Mouse (Mus musculus): ENCODE measurements around the gene Ltb4r2.

DNA sequence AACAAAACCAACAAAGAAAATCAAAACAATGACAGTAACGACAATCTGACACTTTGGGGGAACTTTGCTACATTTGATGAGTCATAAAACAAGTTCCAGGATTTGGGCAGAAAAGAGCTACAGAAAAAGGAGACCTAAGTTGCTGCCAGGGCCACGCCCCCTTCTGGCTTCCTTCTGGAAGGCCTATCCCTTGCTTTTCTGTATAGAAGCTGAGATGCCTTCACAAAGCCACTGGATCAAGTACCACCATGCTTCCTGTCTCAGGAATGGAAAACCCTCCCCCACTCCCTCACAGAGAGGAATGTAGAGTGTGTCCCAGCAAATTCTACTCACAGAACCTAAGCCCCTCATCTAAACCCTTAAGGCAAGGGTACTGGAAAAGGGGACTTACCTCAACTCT, 32.7 kb downstream of the Ltb4r2 start:
- TF ChIP-seq CTCF (conservative IDR thresholded peaks at IDR 0.05; ENCODE audit: low read length) (no peak), NANOG (IDR thresholded peaks at IDR 0.05; ENCODE audit: borderline replicate concordance, low read length) (no peak), POU5F1 (IDR thresholded peaks at IDR 0.05; ENCODE audit: borderline replicate concordance, low read length) (no peak)
